Mouse (Mus musculus): ENCODE data around the gene Stmn1. TPM values are rescaled to one million over a fixed set of nuclear protein-coding genes. Genes with fewer than 3 reads are reported as not detected.

Stmn1 gene
- total RNA-seq, 2 experiments from 2014 or later: 3.0 to 3.8 TPM

- H3K4me3 ChIP-seq: no peak overlapping the region
- intact Hi-C loops (cut with DNase I): no loop called here
- H3K27ac ChIP-seq: no peak overlapping the region; the same call in 1 of the 2 replicates
- no peak for TF ChIP-seq CTCF (IDR thresholded peaks at IDR 0.05)
- DNase-seq: no peak
These were observed 1.5 kb upstream of the Stmn1 start for GRCm38 (mm10) chr4:134466381-134467262.

GRCm38 (mm10) chr4:134467435-134468214 lies 495 bp upstream of the Stmn1 start:
- peak overlapping the region; percentile 78 for H3K27ac ChIP-seq
- TF ChIP-seq CTCF (IDR thresholded peaks at IDR 0.05): no peak
- intact Hi-C loops (cut with DNase I): loop anchor here (2.0 kb wide), 1 partner anchor 71 kb away; the partner anchor contains the start of gene Pafah2
- H3K4me3 ChIP-seq: peak overlapping the region; percentile 83
- DNase-seq: peak; percentile 29

- no peak for TF ChIP-seq CTCF (IDR thresholded peaks at IDR 0.05)
These were observed 602 bp downstream of the Stmn1 start for GRCm38 (mm10) chr4:134468578-134469266.

GRCm38 (mm10) chr4:134469341-134469796 lies 1.2 kb downstream of the Stmn1 start:
- no peak for DNase-seq
- intact Hi-C loops (cut with DNase I): loop anchor here (2.0 kb wide), 1 partner anchor 73 kb away; the partner anchor contains the start of gene Pafah2
- Histone ChIP-seq H3K4me3 (peak overlapping the region; percentile 83), H3K27ac (no peak overlapping the region)
- TF ChIP-seq CTCF (IDR thresholded peaks at IDR 0.05): no peak

More at GRCm38 (mm10) chr4:134468578-134469266, 602 bp downstream of the Stmn1 start:
- Histone ChIP-seq H3K27ac (peak overlapping the region; percentile 78), H3K4me3 (peak overlapping the region; percentile 83)
- intact Hi-C loops (cut with DNase I): loop anchor here (2.0 kb wide), 1 partner anchor 72 kb away; the partner anchor contains the start of gene Pafah2
- DNase-seq: peak; percentile 95

GRCm38 (mm10) chr4:134469985-134470384 lies 1.9 kb downstream of the Stmn1 start:
- intact Hi-C loops (cut with DNase I): loop anchor here (2.0 to 10.0 kb wide), 2 partner anchors 73 to 205 kb away; partner anchors contain the start of gene Pafah2
- no peak for DNase-seq

GRCm38 (mm10) chr4:134471469-134471868 lies 3.3 kb downstream of the Stmn1 start:
- TF ChIP-seq CTCF (IDR thresholded peaks at IDR 0.05): peak; percentile 25
- no peak for DNase-seq
- Histone ChIP-seq H3K4me3 (no peak overlapping the region), H3K27ac (no peak overlapping the region)
- intact Hi-C loops (cut with DNase I): loop anchor here (10.0 kb wide), 1 partner anchor 207 kb away; no protein-coding TSS in a partner anchor

More at GRCm38 (mm10) chr4:134469985-134470384, 1.9 kb downstream of the Stmn1 start:
- no peak overlapping the region for H3K27ac ChIP-seq
- no peak overlapping the region for H3K4me3 ChIP-seq
- TF ChIP-seq CTCF (IDR thresholded peaks at IDR 0.05): no peak

- Histone ChIP-seq H3K4me3 (no peak overlapping the region), H3K27ac (peak overlapping the region; percentile 7; the same call in 1 of the 2 replicates)
- no peak for TF ChIP-seq CTCF (IDR thresholded peaks at IDR 0.05)
- intact Hi-C loops (cut with DNase I): loop anchor here (10.0 kb wide), 1 partner anchor 209 kb away; no protein-coding TSS in a partner anchor
- no peak for DNase-seq
These were observed 5.6 kb downstream of the Stmn1 start for GRCm38 (mm10) chr4:134473764-134474163.

GRCm38 (mm10) chr4:134474240-134474639 lies 6.1 kb downstream of the Stmn1 start:
- Histone ChIP-seq H3K4me3 (no peak overlapping the region), H3K27ac (peak overlapping the region; percentile 7; the same call in 1 of the 2 replicates)
- intact Hi-C loops (cut with DNase I): loop anchor here (10.0 kb wide), 1 partner anchor 209 kb away; no protein-coding TSS in a partner anchor
- no peak for DNase-seq
- TF ChIP-seq CTCF (IDR thresholded peaks at IDR 0.05): no peak

- Histone ChIP-seq H3K27ac (no peak overlapping the region), H3K4me3 (no peak overlapping the region)
- no peak for TF ChIP-seq CTCF (IDR thresholded peaks at IDR 0.05)
- intact Hi-C loops (cut with DNase I): loop anchor here (10.0 kb wide), 1 partner anchor 212 kb away; no protein-coding TSS in a partner anchor
- DNase-seq: no peak
These were observed 8.8 kb downstream of the Stmn1 start for GRCm38 (mm10) chr4:134476899-134477298.

- Histone ChIP-seq H3K27ac (no peak overlapping the region), H3K4me3 (0 out of 2 replicates have a peak overlapping the region, but pooled peaks have one; percentile 22)
- DNase-seq: peak; percentile 91
- no peak; the same call in none of the 2 replicates for TF ChIP-seq CTCF (IDR thresholded peaks at IDR 0.05)
- intact Hi-C loops (cut with DNase I): loop anchor here (1.0 to 10.0 kb wide), 2 partner anchors 82 to 213 kb away; partner anchors contain the start of gene Pafah2
These were observed 9.9 kb downstream of the Stmn1 start for GRCm38 (mm10) chr4:134478031-134478430.

GRCm38 (mm10) chr4:134479839-134480238 lies 11.7 kb downstream of the Stmn1 start:
- peak; percentile 54 for DNase-seq

More at GRCm38 (mm10) chr4:134479839-134480238, 11.7 kb downstream of the Stmn1 start:
- Histone ChIP-seq H3K4me3 (no peak overlapping the region), H3K27ac (peak overlapping the region; percentile 66)
- no peak for TF ChIP-seq CTCF (IDR thresholded peaks at IDR 0.05)
- intact Hi-C loops (cut with DNase I): loop anchor here (10.0 kb wide), 1 partner anchor 215 kb away; no protein-coding TSS in a partner anchor

Measured in gastrocnemius, adult 2 months (tissue).